Mouse (Mus musculus) stomach, embryonic 14.5 days (tissue): ENCODE measurements around the gene Tns1. TPM values are rescaled to one million over a fixed set of nuclear protein-coding genes. Genes with fewer than 3 reads are reported as not detected.

ENCODE experiments used
- ATAC-seq: fragments of 200-750 bp; cut with Nextera tagmentation; 2 replicates; pipeline ENCODE4 v1.8.0; 2017; ENCODE audit warnings: low read depth, moderate TSS enrichment; ENCODE audit not compliant: insufficient number of reproducible peaks, insufficient read depth, low FRiP score
- H3K27ac ChIP-seq: fragments of 300-500 bp; sonication (generic); 2 replicates; pipeline ENCODE4 v1.5.1; 2014; ENCODE audit warnings: mild to moderate bottlenecking, low read length, moderate library complexity, mixed read lengths
- H3K27me3 ChIP-seq: fragments of 300-500 bp; sonication (generic); 2 replicates; pipeline ENCODE4 v1.6.1; 2014; ENCODE audit warnings: low read length, control low read depth, mixed read lengths; ENCODE audit not compliant: control insufficient read depth, insufficient read depth
- H3K36me3 ChIP-seq: fragments of 300-500 bp; sonication (generic); 2 replicates; pipeline ENCODE4 v1.6.1; 2014; ENCODE audit warnings: mild to moderate bottlenecking, control low read depth, low read length, moderate library complexity, mixed read lengths; ENCODE audit not compliant: control insufficient read depth, insufficient read depth
- H3K4me1 ChIP-seq: fragments of 300-500 bp; sonication (generic); 2 replicates; pipeline ENCODE4 v1.6.1; 2014; ENCODE audit warnings: low read length, control low read depth, mixed read lengths; ENCODE audit not compliant: control insufficient read depth, insufficient read depth
- H3K4me2 ChIP-seq: fragments of 300-500 bp; sonication (generic); replicated peaks from 2 replicates; pipeline ENCODE4 v1.6.1; 2014; ENCODE audit warnings: low read depth, low read length, control low read depth
- H3K4me3 ChIP-seq: fragments of 300-500 bp; sonication (generic); 2 replicates; pipeline ENCODE4 v1.5.1; 2014; ENCODE audit warnings: low read depth, low read length, control low read depth
- H3K9ac ChIP-seq: fragments of 300-500 bp; sonication (generic); replicated peaks from 2 replicates; pipeline ENCODE4 v1.6.1; 2014; ENCODE audit warnings: low read depth, mild to moderate bottlenecking, control low read depth, low read length, moderate library complexity, mixed read lengths
- H3K9me3 ChIP-seq: fragments of 300-500 bp; sonication (generic); 2 replicates; pipeline ENCODE4 v1.6.1; 2016; ENCODE audit warnings: low read depth, low read length, control low read depth; ENCODE audit not compliant: control insufficient read depth
- WGBS: fragments of 180-500 bp; shearing (Covaris S2); extraction: QIAGEN DNeasy Blood & Tissue Kit; methylation state at CpG from one replicate; pipeline ENCODE4 v1.1.7; 2014; 5-methylcytosine and 5-hydroxymethylcytosine counted together
- polyA plus RNA-seq: library from polyadenylated mRNA; unstranded; fragments of >200 nt; fragmentation: Nextera tagmentation; extraction: Ambion mirVana; gene quantifications from 2 replicates; pipeline ENCODE4 v1.2.1, GENCODE M21; 2014

Gene Tns1
- polyA plus RNA-seq, 1 experiment from 2014 or later = 35.3 TPM

DNA sequence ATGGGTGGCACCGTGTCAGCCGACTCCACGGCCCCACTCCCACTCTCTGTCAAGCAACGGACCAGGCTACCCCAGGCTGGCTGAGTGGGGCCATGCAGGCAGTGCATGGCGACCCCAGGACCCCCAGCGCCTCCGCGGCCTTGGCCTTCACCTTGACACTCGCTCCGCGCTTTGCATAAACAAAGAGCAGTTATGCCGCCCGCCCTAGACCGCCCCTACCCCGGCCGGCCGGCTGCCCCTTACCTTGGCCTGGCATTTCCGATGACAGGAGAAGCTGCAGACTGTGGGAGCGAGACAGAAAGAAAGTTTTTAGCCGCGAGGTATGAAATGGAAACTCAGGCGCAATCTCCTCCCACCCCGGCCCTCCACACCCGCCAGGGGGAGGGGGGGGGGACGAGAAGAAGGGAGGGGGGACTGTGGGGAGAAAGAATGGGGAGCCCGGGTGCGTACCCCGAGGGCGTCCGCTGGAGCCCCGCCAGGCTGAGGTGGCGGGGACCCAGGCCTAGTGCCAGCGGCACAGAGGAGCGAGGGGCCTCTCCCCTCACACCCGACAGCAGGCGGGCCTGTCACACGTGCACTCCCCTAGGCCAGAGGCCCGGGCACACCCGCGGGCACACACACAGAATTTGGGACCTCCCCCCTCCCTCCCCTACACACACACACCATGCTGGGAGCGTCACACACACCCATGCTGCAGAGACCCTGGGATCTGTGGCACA is 55.7 kb downstream of the Tns1 start:
- WGBS = 4% methylated on average over 40 of the region's 41 CpGs
- peak overlapping the region; percentile 33 for H3K9ac ChIP-seq
- peak overlapping the region; percentile 38 for H3K4me3 ChIP-seq
- no peaks in the 10 kb centered on the region for H3K36me3 ChIP-seq
- H3K4me2 ChIP-seq = peak overlapping the region; percentile 94
- no peak overlapping the region for H3K27ac ChIP-seq
- no peaks in the 10 kb centered on the region for H3K9me3 ChIP-seq
- peak; percentile 56 for ATAC-seq
- peaks cover 16% of the 10 kb centered on the region; the same call in 1 of the 2 replicates for H3K4me1 ChIP-seq
- no peaks in the 10 kb centered on the region for H3K27me3 ChIP-seq

DNA sequence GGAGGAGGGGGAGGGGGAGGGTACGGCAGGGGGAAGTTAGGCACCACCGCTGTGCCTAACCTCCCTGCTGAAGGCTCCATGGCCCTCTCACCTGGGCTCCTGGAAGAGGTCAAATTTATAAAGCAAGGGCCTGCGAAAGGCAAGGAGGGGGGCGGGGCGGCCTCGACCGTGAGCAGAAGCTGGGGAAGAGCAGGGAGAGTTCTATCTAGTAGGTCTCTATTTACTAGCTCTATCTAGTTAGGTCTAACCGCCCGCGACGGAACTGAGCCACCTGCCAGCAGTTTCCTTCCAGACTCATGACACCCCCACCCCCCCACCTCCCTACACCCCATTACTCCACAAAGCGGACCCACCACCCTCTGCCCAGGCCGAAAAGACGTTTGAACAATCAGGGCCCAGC is 56.4 kb downstream of the Tns1 start:
- no peaks in the 10 kb centered on the region for H3K27me3 ChIP-seq
- 12% methylated on average over 14 of the region's 14 CpGs for WGBS
- no peaks in the 10 kb centered on the region for H3K36me3 ChIP-seq
- peak overlapping the region; percentile 33 for H3K9ac ChIP-seq
- peaks cover 16% of the 10 kb centered on the region; the same call in 1 of the 2 replicates for H3K4me1 ChIP-seq
- no peaks in the 10 kb centered on the region for H3K9me3 ChIP-seq
- peak overlapping the region; percentile 94 for H3K4me2 ChIP-seq
- H3K4me3 ChIP-seq = peak overlapping the region; percentile 38
- ATAC-seq = no peak
- no peak overlapping the region for H3K27ac ChIP-seq

DNA sequence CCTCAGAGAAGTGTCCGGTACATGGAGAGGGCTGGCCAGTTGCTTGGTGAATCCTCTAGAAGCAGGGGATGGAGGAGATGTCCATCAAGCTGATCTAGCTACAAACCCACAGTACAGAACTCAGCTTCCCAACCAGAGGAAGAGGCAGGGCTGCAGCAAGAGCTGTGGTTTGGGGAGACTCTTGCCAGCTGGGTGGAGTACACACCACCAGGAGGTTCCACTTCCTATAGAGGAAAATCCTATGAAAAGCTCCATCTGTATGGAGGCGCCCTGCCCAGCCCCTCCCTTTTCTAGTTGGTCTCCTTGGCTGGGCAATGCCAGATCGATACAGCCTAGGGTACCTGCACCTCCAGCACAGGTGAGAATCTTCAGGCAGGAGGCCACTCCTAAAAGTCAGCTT is 57.7 kb downstream of the Tns1 start:
- Histone ChIP-seq H3K9me3 (no peaks in the 10 kb centered on the region), H3K27me3 (no peaks in the 10 kb centered on the region), H3K4me2 (no peak overlapping the region), H3K4me1 (peaks cover 16% of the 10 kb centered on the region; the same call in 1 of the 2 replicates), H3K9ac (no peak overlapping the region), H3K27ac (no peak overlapping the region), H3K36me3 (no peaks in the 10 kb centered on the region), H3K4me3 (no peak overlapping the region)
- no peak for ATAC-seq
- 83% methylated on average over 3 of the region's 3 CpGs for WGBS

DNA sequence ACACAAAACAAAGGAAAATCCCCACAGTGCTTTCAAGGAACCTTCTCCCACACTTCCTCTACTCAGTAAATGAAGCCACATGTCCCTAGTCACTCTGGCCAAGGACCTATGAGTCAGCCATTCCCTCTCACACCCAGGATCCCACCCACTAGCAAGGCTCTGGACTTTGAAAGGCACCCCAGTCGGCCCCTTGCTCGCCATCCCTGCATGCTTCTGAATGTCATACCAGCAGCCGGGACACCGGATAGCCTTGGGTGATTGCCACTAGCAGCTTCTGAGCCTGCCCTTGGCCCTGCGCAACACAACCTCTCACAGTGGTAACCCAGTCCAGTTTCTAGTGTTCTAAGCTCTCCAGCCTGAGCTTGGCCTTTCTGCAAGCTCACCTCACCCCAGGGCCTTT is 58.2 kb downstream of the Tns1 start:
- Histone ChIP-seq H3K36me3 (no peaks in the 10 kb centered on the region), H3K4me2 (no peak overlapping the region), H3K4me3 (no peak overlapping the region), H3K4me1 (peaks cover 16% of the 10 kb centered on the region; the same call in 1 of the 2 replicates), H3K9me3 (no peaks in the 10 kb centered on the region), H3K27me3 (no peaks in the 10 kb centered on the region), H3K27ac (no peak overlapping the region), H3K9ac (no peak overlapping the region)
- ATAC-seq = no peak
- WGBS = 87% methylated on average over 5 of the region's 5 CpGs

DNA sequence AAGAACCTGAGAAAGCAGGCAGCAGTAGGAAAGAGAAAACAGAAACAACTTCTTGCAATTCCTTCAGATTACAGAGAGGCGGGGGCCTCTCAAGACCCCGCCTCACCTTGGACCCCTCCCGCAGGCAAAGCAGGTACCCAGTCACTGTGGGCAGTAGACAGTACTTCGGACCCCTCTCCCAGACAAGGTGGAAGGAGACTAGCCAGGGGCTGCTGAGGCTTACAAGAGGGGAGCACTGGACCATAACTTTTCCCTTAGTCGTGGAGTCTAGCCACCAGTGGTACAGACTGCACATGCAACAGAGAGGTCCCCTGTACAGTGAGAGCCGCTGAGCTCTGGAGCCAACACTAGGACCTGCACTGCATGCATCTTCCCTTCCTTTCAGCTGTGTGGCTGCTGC is 64.2 kb downstream of the Tns1 start:
- ATAC-seq = no peak
- Histone ChIP-seq H3K4me3 (no peak overlapping the region), H3K9me3 (no peaks in the 10 kb centered on the region), H3K4me1 (peaks cover 9% of the 10 kb centered on the region), H3K9ac (no peak overlapping the region), H3K27ac (no peak overlapping the region), H3K36me3 (no peaks in the 10 kb centered on the region), H3K27me3 (no peaks in the 10 kb centered on the region), H3K4me2 (no peak overlapping the region)
- WGBS = 66% methylated on average over 6 of the region's 6 CpGs

DNA sequence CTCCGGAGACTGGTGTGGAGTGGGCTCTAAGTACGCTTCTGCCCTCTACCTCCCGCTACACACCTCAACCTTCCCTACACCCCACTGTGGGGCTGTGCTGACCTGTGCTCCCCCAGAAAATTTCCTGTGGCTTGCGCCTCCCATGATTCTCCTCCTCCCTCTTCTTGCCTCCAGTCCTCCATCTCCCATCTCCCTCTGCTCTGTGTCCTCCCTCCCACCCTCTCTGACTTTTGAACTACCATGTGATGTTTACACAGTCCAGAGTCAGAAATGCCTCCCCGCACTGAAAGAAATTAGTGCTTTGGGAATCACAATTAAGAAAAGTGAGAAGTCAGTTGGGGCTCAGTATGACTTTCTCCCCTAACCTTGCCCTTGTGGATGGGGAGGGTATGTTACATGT is 64.7 kb downstream of the Tns1 start:
- Histone ChIP-seq H3K27ac (no peak overlapping the region), H3K4me1 (peaks cover 10% of the 10 kb centered on the region), H3K4me3 (no peak overlapping the region), H3K4me2 (no peak overlapping the region), H3K27me3 (no peaks in the 10 kb centered on the region), H3K36me3 (no peaks in the 10 kb centered on the region), H3K9ac (no peak overlapping the region), H3K9me3 (no peaks in the 10 kb centered on the region)
- WGBS = 70% methylated on average over 5 of the region's 5 CpGs
- ATAC-seq = no peak

DNA sequence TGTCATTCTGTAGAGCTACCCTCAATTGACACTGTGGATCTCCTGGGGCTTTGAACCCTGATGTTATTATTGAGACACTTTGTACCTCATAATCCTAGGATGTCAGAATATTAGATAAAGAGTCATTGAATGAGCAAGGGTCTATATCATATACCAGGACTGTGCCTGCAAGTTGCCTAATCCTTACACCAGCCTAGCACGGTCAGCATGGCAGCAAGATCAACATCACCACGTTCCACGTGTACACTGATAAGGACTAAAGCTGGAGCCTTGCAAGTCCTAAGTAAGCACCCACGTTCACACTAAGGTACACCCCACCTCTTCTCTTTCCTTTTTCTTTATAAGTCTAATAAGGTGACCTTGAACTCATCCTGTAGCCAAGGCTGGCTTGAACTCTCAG is 65.5 kb downstream of the Tns1 start:
- Histone ChIP-seq H3K4me3 (no peak overlapping the region), H3K4me2 (no peak overlapping the region), H3K9me3 (no peaks in the 10 kb centered on the region), H3K36me3 (no peaks in the 10 kb centered on the region), H3K27ac (no peak overlapping the region), H3K4me1 (peaks cover 16% of the 10 kb centered on the region), H3K9ac (no peak overlapping the region), H3K27me3 (no peaks in the 10 kb centered on the region)
- 65% methylated on average over 4 of the region's 4 CpGs for whole genome bisulfite sequencing
- no peak for ATAC-seq

DNA sequence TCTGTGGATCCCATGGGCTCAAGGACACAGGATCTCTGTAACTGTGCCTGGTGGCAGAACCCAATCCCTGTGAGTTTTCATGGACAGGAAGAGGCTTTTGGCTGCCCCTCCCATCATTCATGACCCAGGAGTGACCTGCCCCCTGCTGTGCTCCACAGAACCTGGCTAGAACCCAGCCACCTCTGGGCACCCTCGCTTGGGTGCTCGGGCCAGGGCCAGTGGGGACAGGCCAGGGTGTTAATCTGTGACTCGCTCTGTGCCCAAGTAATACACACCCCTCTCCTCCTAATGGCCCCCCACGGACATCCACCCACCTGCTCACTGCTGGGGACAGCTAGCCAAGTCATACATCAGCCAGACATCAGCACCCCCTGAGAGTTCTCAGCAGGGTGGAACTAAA is 65.9 kb downstream of the Tns1 start:
- Histone ChIP-seq H3K9ac (no peak overlapping the region), H3K27ac (no peak overlapping the region), H3K9me3 (no peaks in the 10 kb centered on the region), H3K4me1 (peaks cover 16% of the 10 kb centered on the region), H3K36me3 (no peaks in the 10 kb centered on the region), H3K4me2 (no peak overlapping the region), H3K27me3 (no peaks in the 10 kb centered on the region), H3K4me3 (no peak overlapping the region)
- ATAC-seq = no peak
- WGBS = 76% methylated on average over 4 of the region's 4 CpGs

DNA sequence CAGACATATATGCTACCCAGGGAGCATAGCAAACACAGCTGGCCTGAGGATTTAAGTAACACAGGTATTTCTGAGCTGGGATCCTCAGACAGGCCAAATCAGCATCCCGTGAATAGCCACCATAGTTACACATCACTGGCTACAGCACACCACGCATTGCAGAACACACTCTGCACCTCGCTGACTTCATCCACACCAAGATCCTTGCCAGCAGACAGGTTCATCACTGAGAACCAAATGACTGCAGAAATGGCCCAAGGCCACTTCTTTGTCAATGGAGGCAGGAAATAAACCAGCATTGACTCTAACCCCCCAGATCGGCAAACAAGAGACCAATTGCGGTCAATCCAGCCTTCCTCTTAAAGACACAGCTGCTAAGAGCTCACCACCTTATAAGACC is 66.7 kb downstream of the Tns1 start:
- H3K27me3 ChIP-seq = no peaks in the 10 kb centered on the region
- no peak for ATAC-seq
- H3K9me3 ChIP-seq = no peaks in the 10 kb centered on the region
- no peak overlapping the region for H3K9ac ChIP-seq
- no peak overlapping the region for H3K4me3 ChIP-seq
- peaks cover 18% of the 10 kb centered on the region for H3K4me1 ChIP-seq
- no peak overlapping the region for H3K4me2 ChIP-seq
- no peak overlapping the region for H3K27ac ChIP-seq
- no peaks in the 10 kb centered on the region for H3K36me3 ChIP-seq
- WGBS = 77% methylated on average over 5 of the region's 5 CpGs
